Mouse (Mus musculus) hindbrain, embryonic 13.5 days (tissue): ENCODE measurements around the gene Rbm41. TPM values are rescaled to one million over a fixed set of nuclear protein-coding genes. Genes with fewer than 3 reads are reported as not detected.
A peak's percentile ranks its signal among the peaks of the same experiment; 100 is the strongest.

ENCODE experiments used
- ATAC-seq: fragments of 200-750 bp; cut with Nextera tagmentation; 2 replicates; pipeline ENCODE4 v1.8.0; 2017; ENCODE audit warnings: moderate TSS enrichment; ENCODE audit not compliant: low FRiP score
- H3K27ac ChIP-seq: fragments of 300-500 bp; sonication (generic); 2 replicates; pipeline ENCODE4 v1.5.1; 2015; ENCODE audit warnings: inconsistent platforms, mild to moderate bottlenecking, moderate library complexity
- H3K27me3 ChIP-seq: fragments of 300-500 bp; sonication (generic); 2 replicates; pipeline ENCODE4 v1.6.1; 2015; ENCODE audit warnings: mild to moderate bottlenecking, inconsistent platforms
- H3K36me3 ChIP-seq: fragments of 300-500 bp; sonication (generic); 2 replicates; pipeline ENCODE4 v1.6.1; 2015; ENCODE audit warnings: mild to moderate bottlenecking, inconsistent platforms
- H3K4me1 ChIP-seq: fragments of 300-500 bp; sonication (generic); replicated peaks from 2 replicates; pipeline ENCODE4 v1.6.1; 2015; ENCODE audit warnings: inconsistent platforms
- H3K4me2 ChIP-seq: fragments of 300-500 bp; sonication (generic); 2 replicates; pipeline ENCODE4 v1.6.1; 2015; ENCODE audit warnings: inconsistent platforms, mild to moderate bottlenecking, moderate library complexity
- H3K4me3 ChIP-seq: fragments of 300-500 bp; sonication (generic); 2 replicates; pipeline ENCODE4 v1.5.1; 2015; ENCODE audit warnings: mild to moderate bottlenecking, inconsistent platforms
- H3K9ac ChIP-seq: fragments of 300-500 bp; sonication (generic); 2 replicates; pipeline ENCODE4 v1.6.1; 2015; ENCODE audit warnings: mild to moderate bottlenecking, inconsistent platforms
- H3K9me3 ChIP-seq: fragments of 300-500 bp; sonication (generic); 2 replicates; pipeline ENCODE4 v1.6.1; 2016; ENCODE audit warnings: inconsistent platforms
- WGBS: fragments of 180-500 bp; shearing (Covaris S2); methylation state at CpG from one replicate; pipeline ENCODE4 v1.1.7; 2015; 5-methylcytosine and 5-hydroxymethylcytosine counted together
- polyA plus RNA-seq: library from polyadenylated mRNA; unstranded; fragments of >200 nt; fragmentation: Nextera tagmentation; extraction: Ambion mirVana; gene quantifications from 2 replicates; pipeline ENCODE4 v1.2.1, GENCODE M21; 2015

The Rbm41 gene
- polyA plus RNA-seq, 1 experiment from 2014 or later = 5.6 TPM

GRCm38 (mm10) chrX:139870300-139870711 is 128.1 kb downstream of the Rbm41 start:
- Histone ChIP-seq H3K36me3 (no peaks in the 10 kb centered on the region), H3K9me3 (no peaks in the 10 kb centered on the region), H3K27ac (no peak overlapping the region), H3K4me3 (peak overlapping the region; percentile 59), H3K4me1 (peaks cover 8% of the 10 kb centered on the region; the same call in 1 of the 2 replicates), H3K27me3 (0 out of 2 replicates have a peak, but pooled peaks cover 7% of the 10 kb centered on the region), H3K9ac (no peak overlapping the region), H3K4me2 (peak overlapping the region; percentile 63)
- peak; percentile 37; the same call in 1 of the 2 replicates for ATAC-seq
- 15% methylated on average over 15 of the region's 15 CpGs for WGBS

GRCm38 (mm10) chrX:139859402-139859801 is 139.0 kb downstream of the Rbm41 start:
- Histone ChIP-seq H3K4me2 (no peak overlapping the region), H3K4me1 (no peaks in the 10 kb centered on the region), H3K36me3 (peaks cover 2% of the 10 kb centered on the region; the same call in 1 of the 2 replicates), H3K9ac (no peak overlapping the region), H3K27me3 (peaks cover 13% of the 10 kb centered on the region; the same call in 1 of the 2 replicates), H3K9me3 (no peaks in the 10 kb centered on the region), H3K4me3 (no peak overlapping the region), H3K27ac (no peak overlapping the region)
- 84% methylated on average over 5 of the region's 5 CpGs for WGBS
- ATAC-seq = no peak

- Histone ChIP-seq H3K4me2 (no peak overlapping the region), H3K4me1 (no peaks in the 10 kb centered on the region), H3K36me3 (peaks cover 2% of the 10 kb centered on the region; the same call in 1 of the 2 replicates), H3K4me3 (no peak overlapping the region), H3K9me3 (no peaks in the 10 kb centered on the region), H3K27ac (no peak overlapping the region), H3K27me3 (peaks cover 7% of the 10 kb centered on the region; the same call in 1 of the 2 replicates), H3K9ac (no peak overlapping the region)
- WGBS = 93% methylated on average over 4 of the region's 4 CpGs
- ATAC-seq = no peak
These were observed 143.6 kb downstream of the Rbm41 start for GRCm38 (mm10) chrX:139854795-139855194.

- WGBS = 83% methylated on average over 6 of the region's 6 CpGs
- Histone ChIP-seq H3K9me3 (no peaks in the 10 kb centered on the region), H3K36me3 (no peaks in the 10 kb centered on the region), H3K4me3 (no peak overlapping the region), H3K9ac (no peak overlapping the region), H3K27ac (no peak overlapping the region), H3K4me2 (no peak overlapping the region), H3K4me1 (no peaks in the 10 kb centered on the region), H3K27me3 (no peaks in the 10 kb centered on the region)
- no peak for ATAC-seq
These were observed 157.3 kb downstream of the Rbm41 start for GRCm38 (mm10) chrX:139841091-139841490.

Other genes starting within 250 kb of the Rbm41 start
- 0.25 TPM in 1 of 2 replicates, not detected in the other for gene Ripply1, start 216.2 kb downstream of the Rbm41 start, polyA plus RNA-seq
- gene Cldn2, start 197.8 kb downstream of the Rbm41 start, polyA plus RNA-seq = 0.91 and 1.3 TPM in 2 replicates
- 4.4 and 4.6 TPM in 2 replicates for gene Morc4, start 126.9 kb downstream of the Rbm41 start, polyA plus RNA-seq
- gene Nup62cl, start 64.1 kb upstream of the Rbm41 start, polyA plus RNA-seq = 1.0 TPM in 2 replicates
- 0.10 TPM in 1 of 2 replicates, not detected in the other for gene Pih1h3b, start 64.3 kb upstream of the Rbm41 start, polyA plus RNA-seq